Mouse (Mus musculus) midbrain, embryonic 14.5 days (tissue): Measurements from ENCODE around the gene Ints7. TPM values are rescaled to one million over a fixed set of nuclear protein-coding genes. Genes with fewer than 3 reads are reported as not detected.

Source experiments
- ATAC-seq: fragments of 200-750 bp; cut with Nextera tagmentation; 2 replicates; pipeline ENCODE4 v1.8.0; 2017; ENCODE audit warnings: moderate number of reproducible peaks, moderate library complexity; ENCODE audit not compliant: low FRiP score, low TSS enrichment
- DNase-seq: peaks from one replicate; pipeline ENCODE4 v3.0.0-alpha.2; 2015
- H3K27ac ChIP-seq: fragments of 300-500 bp; sonication (generic); replicated peaks from 2 replicates; pipeline ENCODE4 v1.5.1; 2014; ENCODE audit warnings: mild to moderate bottlenecking, low read depth, low read length, moderate library complexity
- H3K27me3 ChIP-seq: fragments of 300-500 bp; sonication (generic); 2 replicates; pipeline ENCODE4 v1.6.1; 2014; ENCODE audit warnings: low read length, control low read depth, mixed read lengths; ENCODE audit not compliant: control insufficient read depth, insufficient read depth
- H3K36me3 ChIP-seq: fragments of 300-500 bp; sonication (generic); 2 replicates; pipeline ENCODE4 v1.6.1; 2014; ENCODE audit warnings: low read length, control low read depth; ENCODE audit not compliant: control insufficient read depth, insufficient read depth
- H3K4me1 ChIP-seq: fragments of 300-500 bp; sonication (generic); 2 replicates; pipeline ENCODE4 v1.6.1; 2014; ENCODE audit warnings: mild to moderate bottlenecking, antibody characterized with exemption, low read length, control low read depth; ENCODE audit not compliant: control insufficient read depth, insufficient read depth
- H3K4me2 ChIP-seq: fragments of 300-500 bp; sonication (generic); 2 replicates; pipeline ENCODE4 v1.6.1; 2014; ENCODE audit warnings: mild to moderate bottlenecking, low read length, moderate library complexity
- H3K4me3 ChIP-seq: fragments of 300-500 bp; sonication (generic); replicated peaks from 2 replicates; pipeline ENCODE4 v1.5.1; 2014; ENCODE audit warnings: low read depth, low read length
- H3K9ac ChIP-seq: fragments of 300-500 bp; sonication (generic); replicated peaks from 2 replicates; pipeline ENCODE4 v1.6.1; 2014; ENCODE audit warnings: mild to moderate bottlenecking, low read length, moderate library complexity
- H3K9me3 ChIP-seq: fragments of 300-500 bp; sonication (generic); 2 replicates; pipeline ENCODE4 v1.6.1; 2016; ENCODE audit warnings: low read length, control low read depth, mixed read lengths; ENCODE audit not compliant: control insufficient read depth
- WGBS: fragments of 180-500 bp; shearing (Covaris S2); extraction: QIAGEN DNeasy Blood & Tissue Kit; methylation state at CpG from one replicate; pipeline ENCODE4 v1.1.7; 2014; 5-methylcytosine and 5-hydroxymethylcytosine counted together
- polyA plus RNA-seq: library from polyadenylated mRNA; unstranded; fragments of >200 nt; fragmentation: Nextera tagmentation; extraction: Ambion mirVana; gene quantifications from 2 replicates; pipeline ENCODE4 v1.2.1, GENCODE M21; 2014

Gene Ints7
- polyA plus RNA-seq, 1 experiment from 2014 or later = 43.6 TPM

DNA sequence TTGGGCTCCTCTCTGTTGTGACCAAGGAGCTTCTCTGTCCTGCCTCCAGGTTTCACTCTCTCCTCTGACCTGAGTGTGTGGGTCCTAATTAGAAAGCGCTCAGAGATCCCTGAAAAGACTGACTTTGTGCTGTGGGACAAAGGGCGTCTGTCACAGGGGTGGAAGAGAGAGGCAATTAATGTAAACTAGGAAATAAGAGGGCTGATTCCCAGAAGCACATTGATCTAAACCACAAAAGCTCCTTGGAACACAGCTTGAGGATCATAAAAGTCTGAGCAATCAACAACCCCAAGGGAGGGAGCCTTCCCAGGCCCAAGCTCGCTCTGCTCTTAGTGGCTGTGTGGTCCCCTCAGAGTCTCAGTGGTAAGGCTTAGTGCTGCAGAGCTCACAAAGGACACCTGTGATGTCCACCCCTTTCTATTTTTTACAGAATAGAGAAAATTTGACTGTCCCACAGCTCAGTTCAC is 53.8 kb downstream of the Ints7 start:
- no peak for DNase-seq
- Histone ChIP-seq H3K4me2 (no peak overlapping the region), H3K9ac (no peak overlapping the region), H3K9me3 (no peaks in the 10 kb centered on the region), H3K27me3 (no peaks in the 10 kb centered on the region), H3K27ac (no peak overlapping the region), H3K4me3 (no peak overlapping the region), H3K4me1 (no peaks in the 10 kb centered on the region), H3K36me3 (no peaks in the 10 kb centered on the region)
- ATAC-seq = no peak
- 59% methylated on average over 3 of the region's 3 CpGs for WGBS

DNA sequence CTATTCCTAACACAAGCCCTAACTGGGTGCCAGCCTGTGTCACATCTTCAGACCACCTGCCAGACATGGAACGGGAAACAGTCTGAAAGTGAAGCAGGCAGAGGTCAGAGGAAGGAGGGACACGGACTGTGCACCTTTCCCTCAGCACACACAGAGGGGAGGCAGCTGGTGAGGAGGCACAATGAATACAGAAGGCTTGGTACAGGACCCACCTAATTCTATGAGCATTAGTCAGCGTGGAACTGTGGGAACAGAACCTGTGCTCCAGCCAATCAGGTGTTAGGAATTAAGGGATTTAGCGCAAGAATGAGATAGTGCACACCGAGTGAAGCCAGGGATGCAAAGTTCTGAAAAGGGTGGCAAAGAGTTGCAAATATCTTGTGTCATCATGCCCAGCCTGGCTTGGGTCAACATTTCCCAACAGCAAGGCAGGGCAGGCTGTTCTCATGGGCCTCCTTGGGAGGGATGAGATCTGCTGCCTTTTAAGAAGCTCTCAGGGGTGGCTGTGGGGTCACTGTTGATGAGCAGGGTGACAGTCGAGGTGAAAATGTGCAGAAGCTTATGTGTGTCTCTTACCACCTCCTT is 57.2 kb downstream of the Ints7 start:
- no peak overlapping the region for H3K4me2 ChIP-seq
- WGBS = 70% methylated on average over 6 of the region's 6 CpGs
- H3K27me3 ChIP-seq = no peaks in the 10 kb centered on the region
- H3K27ac ChIP-seq = no peak overlapping the region
- no peak for ATAC-seq
- DNase-seq = no peak
- no peaks in the 10 kb centered on the region for H3K9me3 ChIP-seq
- no peaks in the 10 kb centered on the region for H3K4me1 ChIP-seq
- no peak overlapping the region for H3K4me3 ChIP-seq
- no peaks in the 10 kb centered on the region for H3K36me3 ChIP-seq
- no peak overlapping the region for H3K9ac ChIP-seq

DNA sequence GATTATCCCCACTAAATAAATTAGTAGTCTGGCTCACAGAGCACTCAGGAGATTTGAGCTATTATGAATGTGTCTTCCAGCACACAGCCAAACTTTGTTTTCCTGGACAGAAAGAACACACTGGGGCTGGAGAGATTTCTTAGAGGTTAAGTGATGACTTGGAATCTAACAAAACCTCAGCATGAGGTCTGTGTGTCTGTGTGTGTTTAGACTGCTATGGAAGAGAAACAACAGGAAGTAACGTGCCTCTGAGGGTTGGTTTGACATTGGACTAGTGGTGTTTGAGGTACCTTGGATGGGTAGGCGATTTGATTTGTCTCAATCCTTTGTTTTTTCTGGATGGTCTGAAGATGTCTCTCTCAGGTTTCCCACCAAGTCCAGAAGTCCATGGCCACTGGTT is 58.7 kb downstream of the Ints7 start:
- Histone ChIP-seq H3K9me3 (no peaks in the 10 kb centered on the region), H3K4me2 (no peak overlapping the region), H3K4me3 (no peak overlapping the region), H3K4me1 (no peaks in the 10 kb centered on the region), H3K36me3 (no peaks in the 10 kb centered on the region), H3K9ac (no peak overlapping the region), H3K27me3 (no peaks in the 10 kb centered on the region), H3K27ac (no peak overlapping the region)
- ATAC-seq (no peak), DNase-seq (no peak)
- WGBS = 65% methylated on average over 2 of the region's 2 CpGs

DNA sequence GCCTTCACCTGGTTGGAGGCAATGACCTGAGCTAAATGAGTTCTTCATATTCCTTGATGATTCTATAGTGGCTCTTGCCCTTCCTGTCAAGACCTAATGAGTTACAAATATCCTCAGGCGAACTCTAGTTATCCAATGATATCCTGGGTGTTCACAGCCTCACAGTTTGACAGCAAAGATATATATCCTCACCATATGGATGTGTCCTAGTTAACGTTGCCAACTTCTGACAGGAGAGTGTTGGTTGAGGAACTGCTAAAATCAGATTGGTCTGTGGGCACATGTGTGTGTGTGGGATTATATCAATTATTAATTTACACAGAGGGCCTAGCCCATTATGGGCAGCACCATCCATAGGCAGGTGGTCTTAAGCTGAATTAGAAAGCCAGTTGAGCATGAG is 63.0 kb downstream of the Ints7 start:
- no peak overlapping the region for H3K4me2 ChIP-seq
- DNase-seq (no peak), ATAC-seq (no peak)
- no peaks in the 10 kb centered on the region for H3K9me3 ChIP-seq
- H3K27ac ChIP-seq = no peak overlapping the region
- no peaks in the 10 kb centered on the region for H3K36me3 ChIP-seq
- no peak overlapping the region for H3K9ac ChIP-seq
- H3K27me3 ChIP-seq = no peaks in the 10 kb centered on the region
- H3K4me3 ChIP-seq = no peak overlapping the region
- H3K4me1 ChIP-seq = no peaks in the 10 kb centered on the region; the same call in 1 of the 2 replicates
- 89% methylated on average over 2 of the region's 2 CpGs for WGBS

DNA sequence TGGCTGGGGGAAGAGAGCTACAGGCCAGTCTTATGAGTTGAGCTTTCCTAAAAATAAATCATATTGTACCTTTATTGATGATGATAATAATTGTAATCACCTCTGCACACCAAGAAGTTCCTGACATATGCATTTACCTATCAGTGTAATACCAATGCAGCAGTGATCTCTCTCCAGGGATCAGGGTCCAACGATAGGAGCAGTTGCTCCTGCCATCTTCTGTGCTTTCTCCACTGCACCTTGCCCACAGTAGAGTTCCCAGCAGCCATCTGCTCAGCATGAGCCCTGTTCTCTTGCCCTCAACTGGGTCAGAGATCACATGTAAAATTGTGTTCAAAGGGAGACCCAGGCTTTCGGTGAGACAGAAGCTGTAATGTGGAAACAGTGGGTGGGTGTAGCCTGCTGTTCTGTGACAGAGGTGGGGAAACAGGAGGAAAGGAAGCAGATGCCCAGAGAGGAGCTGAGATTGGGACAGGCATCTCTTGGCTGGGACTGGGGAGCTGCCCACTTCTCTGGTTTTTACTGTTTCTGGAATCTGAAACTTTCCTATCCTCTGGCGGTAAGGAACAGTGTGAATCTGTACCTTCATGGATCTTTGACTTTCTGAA is 63.9 kb downstream of the Ints7 start:
- WGBS = 72% methylated on average over 3 of the region's 3 CpGs
- Histone ChIP-seq H3K4me3 (no peak overlapping the region), H3K27ac (no peak overlapping the region), H3K4me1 (no peaks in the 10 kb centered on the region; the same call in 1 of the 2 replicates), H3K27me3 (no peaks in the 10 kb centered on the region), H3K9ac (no peak overlapping the region), H3K4me2 (no peak overlapping the region), H3K9me3 (no peaks in the 10 kb centered on the region), H3K36me3 (no peaks in the 10 kb centered on the region)
- DNase-seq (no peak), ATAC-seq (no peak)

DNA sequence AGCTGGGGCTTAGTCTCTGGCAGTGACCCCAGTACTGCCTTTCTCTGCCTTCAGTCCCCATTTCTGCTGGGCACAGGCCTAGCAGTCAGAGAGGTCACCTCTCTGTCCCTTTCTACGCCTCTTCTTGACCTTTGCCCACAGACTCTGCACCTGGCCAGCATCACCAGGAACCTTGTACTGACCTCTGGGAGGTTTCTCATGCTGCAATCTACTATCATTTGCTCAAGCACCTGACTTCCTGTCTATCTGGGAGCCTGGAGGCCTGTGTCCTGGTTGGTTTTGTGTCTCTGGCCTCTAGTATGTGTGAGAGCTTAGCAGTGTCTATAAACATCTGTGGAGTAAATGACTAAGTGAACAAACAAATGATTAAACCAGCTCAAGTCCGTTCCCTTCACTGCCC is 64.7 kb downstream of the Ints7 start:
- DNase-seq (no peak), ATAC-seq (no peak)
- no peaks in the 10 kb centered on the region for H3K9me3 ChIP-seq
- no peak overlapping the region for H3K4me3 ChIP-seq
- no peak overlapping the region for H3K9ac ChIP-seq
- no peak overlapping the region for H3K27ac ChIP-seq
- no peaks in the 10 kb centered on the region for H3K27me3 ChIP-seq
- H3K36me3 ChIP-seq = no peaks in the 10 kb centered on the region
- H3K4me1 ChIP-seq = no peaks in the 10 kb centered on the region; the same call in 1 of the 2 replicates
- no peak overlapping the region for H3K4me2 ChIP-seq
- 79% methylated on average over 2 of the region's 2 CpGs for WGBS

DNA sequence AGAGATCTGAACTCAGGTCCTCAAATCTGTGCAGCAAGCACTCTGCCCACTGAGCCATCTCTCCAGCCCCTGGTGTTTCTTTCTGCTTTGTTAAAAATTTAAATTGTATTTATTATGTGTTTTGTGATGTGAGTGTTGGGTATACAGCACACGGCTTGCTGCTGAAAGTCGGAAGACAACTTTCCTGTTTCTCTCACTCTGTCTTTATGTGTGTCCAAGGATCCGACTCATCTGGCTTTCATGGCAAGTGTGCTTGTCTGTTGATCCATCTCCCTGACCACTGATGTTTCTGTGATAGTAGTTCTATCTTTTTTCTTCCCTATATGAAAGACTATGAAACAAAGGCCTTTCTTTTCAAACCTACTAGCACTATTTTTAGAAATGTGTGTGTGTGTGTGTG is 65.4 kb downstream of the Ints7 start:
- H3K36me3 ChIP-seq = no peaks in the 10 kb centered on the region
- no peaks in the 10 kb centered on the region for H3K9me3 ChIP-seq
- WGBS = 78% methylated on average over 3 of the region's 3 CpGs
- no peak overlapping the region for H3K4me3 ChIP-seq
- H3K9ac ChIP-seq = no peak overlapping the region
- H3K27me3 ChIP-seq = no peaks in the 10 kb centered on the region
- DNase-seq (no peak), ATAC-seq (no peak)
- no peaks in the 10 kb centered on the region; the same call in 1 of the 2 replicates for H3K4me1 ChIP-seq
- no peak overlapping the region for H3K27ac ChIP-seq
- H3K4me2 ChIP-seq = no peak overlapping the region

DNA sequence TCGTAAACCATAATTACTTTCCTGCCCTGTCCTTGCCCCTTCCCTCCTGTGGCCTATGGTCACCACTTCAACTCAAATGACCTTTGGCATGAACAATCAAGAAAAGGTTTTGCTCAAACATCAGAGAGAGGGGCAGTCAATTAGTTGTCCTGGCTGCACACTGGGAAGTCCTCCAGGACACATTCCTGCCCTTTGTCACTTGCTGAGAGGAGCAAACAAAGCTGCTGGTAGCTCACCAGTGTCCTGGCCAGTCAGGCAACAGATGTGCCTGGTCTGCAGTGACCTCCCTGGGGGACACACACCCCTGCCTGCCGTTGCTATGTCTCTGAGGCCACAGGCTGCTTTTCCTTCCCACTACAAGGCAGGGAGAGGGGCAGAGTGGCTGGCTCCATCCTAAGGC is 66.0 kb downstream of the Ints7 start:
- 8% methylated on average over 2 of the region's 2 CpGs for WGBS

DNA sequence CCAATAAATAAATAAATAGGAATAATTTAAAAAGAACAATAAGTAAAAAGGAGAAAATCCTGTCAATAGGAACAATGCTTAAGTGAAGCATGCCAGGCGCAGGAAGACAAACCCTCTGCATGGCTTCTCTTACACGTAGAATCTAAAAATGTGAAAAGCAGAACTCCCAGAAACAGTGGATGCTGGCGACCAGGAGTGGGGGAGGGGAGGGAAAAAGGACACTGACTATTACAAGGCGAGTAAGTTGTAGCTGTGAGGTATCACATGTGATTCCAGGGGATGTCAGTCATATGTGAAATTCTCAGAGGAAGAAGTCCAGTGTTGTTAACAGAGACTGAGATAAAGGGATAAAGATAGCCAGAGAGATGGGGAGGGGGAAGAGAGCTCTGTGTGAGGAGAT is 67.5 kb downstream of the Ints7 start:
- DNase-seq = no peak
- H3K4me3 ChIP-seq = no peak overlapping the region
- no peaks in the 10 kb centered on the region; the same call in 1 of the 2 replicates for H3K4me1 ChIP-seq
- H3K4me2 ChIP-seq = no peak overlapping the region
- H3K27me3 ChIP-seq = no peaks in the 10 kb centered on the region
- ATAC-seq = no peak
- WGBS = 53% methylated on average over 4 of the region's 4 CpGs
- H3K9ac ChIP-seq = no peak overlapping the region
- H3K36me3 ChIP-seq = no peaks in the 10 kb centered on the region
- no peaks in the 10 kb centered on the region for H3K9me3 ChIP-seq
- H3K27ac ChIP-seq = no peak overlapping the region

More for the DNA sequence above, 66.0 kb downstream of the Ints7 start:
- Histone ChIP-seq H3K27ac (no peak overlapping the region), H3K9ac (no peak overlapping the region), H3K9me3 (no peaks in the 10 kb centered on the region), H3K36me3 (no peaks in the 10 kb centered on the region), H3K27me3 (no peaks in the 10 kb centered on the region), H3K4me2 (no peak overlapping the region), H3K4me3 (no peak overlapping the region), H3K4me1 (no peaks in the 10 kb centered on the region; the same call in 1 of the 2 replicates)
- ATAC-seq (no peak), DNase-seq (no peak)
